Mouse (Mus musculus) liver, embryonic 12.5 days (tissue): ENCODE results near the gene BC049352. TPM values are rescaled to one million over a fixed set of nuclear protein-coding genes. Genes with fewer than 3 reads are reported as not detected.

ENCODE experiments used
- ATAC-seq: fragments of 200-750 bp; cut with Nextera tagmentation; 2 replicates; pipeline ENCODE4 v1.8.0; 2017; ENCODE audit warnings: moderate number of reproducible peaks, mild to moderate bottlenecking, moderate library complexity
- H3K27ac ChIP-seq: fragments of 300-500 bp; sonication (generic); 2 replicates; pipeline ENCODE4 v1.5.1; 2016; ENCODE audit warnings: mild to moderate bottlenecking
- H3K27me3 ChIP-seq: fragments of 300-500 bp; sonication (generic); replicated peaks from 2 replicates; pipeline ENCODE4 v1.6.1; 2016; ENCODE audit warnings: mild to moderate bottlenecking, moderate library complexity
- H3K36me3 ChIP-seq: fragments of 300-500 bp; sonication (generic); 2 replicates; pipeline ENCODE4 v1.6.1; 2016; ENCODE audit warnings: mild to moderate bottlenecking, moderate library complexity
- H3K4me1 ChIP-seq: fragments of 300-500 bp; sonication (generic); 2 replicates; pipeline ENCODE4 v1.6.1; 2016
- H3K4me2 ChIP-seq: fragments of 300-500 bp; sonication (generic); 2 replicates; pipeline ENCODE4 v1.6.1; 2016; ENCODE audit warnings: mild to moderate bottlenecking, moderate library complexity
- H3K4me3 ChIP-seq: fragments of 300-500 bp; sonication (generic); 2 replicates; pipeline ENCODE4 v1.5.1; 2016; ENCODE audit warnings: mild to moderate bottlenecking, moderate library complexity
- H3K9ac ChIP-seq: fragments of 300-500 bp; sonication (generic); 2 replicates; pipeline ENCODE4 v1.6.1; 2016; ENCODE audit warnings: mild to moderate bottlenecking, moderate library complexity
- H3K9me3 ChIP-seq: fragments of 300-500 bp; sonication (generic); replicated peaks from 2 replicates; pipeline ENCODE4 v1.6.1; 2016; ENCODE audit warnings: mild to moderate bottlenecking, moderate library complexity
- WGBS: fragments of 180-500 bp; shearing (Covaris S2); methylation state at CpG from one replicate; pipeline ENCODE4 v1.1.7; 2016; ENCODE audit not compliant: insufficient replicate concordance; 5-methylcytosine and 5-hydroxymethylcytosine counted together
- polyA plus RNA-seq: library from polyadenylated mRNA; unstranded; fragments of >200 nt; fragmentation: Nextera tagmentation; extraction: Ambion mirVana; gene quantifications from 2 replicates; pipeline ENCODE4 v1.2.1, GENCODE M21; 2016

BC049352 gene
- polyA plus RNA-seq, 1 experiment from 2014 or later = 0.10 TPM

DNA sequence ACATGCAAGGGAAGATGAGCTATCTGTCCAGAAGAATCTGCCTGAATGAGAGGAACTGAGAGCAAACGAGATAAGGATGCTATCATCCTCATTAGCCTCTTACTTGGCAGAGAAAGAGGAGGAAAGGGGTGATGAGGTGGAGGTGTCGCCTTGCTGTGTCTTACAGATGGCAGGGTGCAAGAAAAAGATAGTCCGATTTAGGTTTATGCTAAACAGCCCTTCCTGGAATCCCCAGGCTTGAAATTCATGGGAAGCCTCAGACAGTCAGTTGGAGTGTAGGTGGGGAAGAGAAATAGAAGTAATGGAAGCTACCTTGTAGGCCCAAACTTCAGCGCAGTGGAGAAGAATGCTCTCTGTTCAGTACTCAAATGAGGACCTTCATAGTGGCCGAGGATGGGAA, 13.9 kb upstream of the BC049352 start:
- ATAC-seq = no peak
- H3K27ac ChIP-seq = no peak overlapping the region
- H3K4me1 ChIP-seq = no peaks in the 10 kb centered on the region
- no peaks in the 10 kb centered on the region for H3K36me3 ChIP-seq
- H3K4me2 ChIP-seq = no peak overlapping the region
- H3K27me3 ChIP-seq = no peaks in the 10 kb centered on the region
- H3K9ac ChIP-seq = no peak overlapping the region
- peaks cover 5% of the 10 kb centered on the region for H3K9me3 ChIP-seq
- no peak overlapping the region for H3K4me3 ChIP-seq
- 52% methylated on average over 5 of the region's 5 CpGs for WGBS

DNA sequence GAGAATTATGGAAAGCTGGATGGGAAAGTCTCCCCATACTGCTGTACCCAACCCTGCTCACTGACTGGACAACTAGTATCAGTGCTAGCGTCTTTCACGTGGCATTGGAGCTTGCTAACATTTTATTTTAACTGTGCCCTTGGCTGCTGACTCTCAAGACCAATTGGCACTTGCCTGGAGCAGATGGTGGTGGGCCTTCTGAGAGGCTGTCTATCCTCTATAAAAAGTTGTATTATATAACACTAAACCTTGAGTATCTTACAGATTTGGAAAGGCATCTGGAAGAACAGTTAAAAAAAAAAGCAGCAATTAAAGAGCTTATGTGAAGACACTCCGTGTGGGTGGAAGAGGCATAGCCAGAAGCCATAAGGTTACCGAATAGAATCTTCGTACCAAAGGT, 11.7 kb upstream of the BC049352 start:
- Histone ChIP-seq H3K36me3 (no peaks in the 10 kb centered on the region), H3K4me3 (no peak overlapping the region), H3K9me3 (peaks cover 5% of the 10 kb centered on the region), H3K27me3 (no peaks in the 10 kb centered on the region), H3K4me2 (no peak overlapping the region), H3K27ac (no peak overlapping the region), H3K4me1 (no peaks in the 10 kb centered on the region), H3K9ac (no peak overlapping the region)
- WGBS = 72% methylated on average over 5 of the region's 5 CpGs
- ATAC-seq = no peak

DNA sequence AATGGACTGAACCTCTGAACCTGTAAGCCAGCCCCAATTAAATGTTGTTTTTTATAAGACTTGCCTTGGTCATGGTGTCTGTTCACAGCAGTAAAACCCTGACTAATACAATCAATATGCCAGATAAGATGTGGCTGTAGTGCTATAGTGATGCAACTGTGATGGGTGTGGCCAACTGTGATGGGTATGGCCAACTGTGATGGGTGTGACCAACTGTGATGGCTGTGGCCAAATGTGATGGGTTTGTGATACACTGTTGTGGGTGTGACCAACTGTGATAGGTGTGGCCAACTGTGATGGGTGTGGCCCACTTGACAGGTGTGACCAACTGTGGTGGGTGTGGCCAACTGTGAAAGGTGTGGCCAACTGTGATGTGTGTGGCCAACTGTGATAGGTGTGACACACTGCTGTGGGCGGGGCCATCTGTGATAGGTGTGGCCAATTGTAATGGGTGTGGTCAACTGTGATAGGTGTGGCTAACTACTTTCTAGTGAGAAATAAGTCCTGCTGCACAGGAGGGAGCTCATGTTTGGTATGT, 10.7 kb upstream of the BC049352 start:
- H3K27ac ChIP-seq = no peak overlapping the region
- H3K9me3 ChIP-seq = peaks cover 5% of the 10 kb centered on the region
- no peak overlapping the region for H3K4me2 ChIP-seq
- no peaks in the 10 kb centered on the region for H3K27me3 ChIP-seq
- H3K4me3 ChIP-seq = no peak overlapping the region
- 48% methylated on average over 1 of the region's 1 CpGs for WGBS
- no peak for ATAC-seq
- no peaks in the 10 kb centered on the region for H3K4me1 ChIP-seq
- H3K36me3 ChIP-seq = no peaks in the 10 kb centered on the region
- no peak overlapping the region for H3K9ac ChIP-seq

DNA sequence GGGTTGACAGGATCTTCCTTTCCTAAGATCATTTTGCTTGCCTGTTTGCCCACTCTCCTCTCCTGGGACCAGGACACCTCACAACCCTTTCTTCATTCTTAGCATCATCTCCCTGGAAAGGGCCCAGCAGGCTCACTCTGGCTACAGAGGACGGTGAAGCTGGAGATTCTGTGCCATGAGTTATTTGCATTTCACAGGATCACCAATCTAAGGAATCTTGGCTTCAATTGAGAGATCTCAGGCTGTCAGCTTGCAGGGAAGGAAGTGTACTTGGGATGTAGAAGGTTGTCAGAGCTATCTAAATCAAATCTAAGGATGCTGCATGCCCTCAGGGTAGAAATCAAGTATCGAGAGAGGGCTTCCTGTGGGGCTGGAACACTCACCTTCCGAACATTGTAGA, 8.3 kb upstream of the BC049352 start:
- no peaks in the 10 kb centered on the region for H3K36me3 ChIP-seq
- H3K4me1 ChIP-seq = no peaks in the 10 kb centered on the region
- 46% methylated on average over 3 of the region's 3 CpGs for WGBS
- peaks cover 5% of the 10 kb centered on the region for H3K9me3 ChIP-seq
- no peak overlapping the region for H3K4me2 ChIP-seq
- H3K9ac ChIP-seq = no peak overlapping the region
- no peaks in the 10 kb centered on the region for H3K27me3 ChIP-seq
- ATAC-seq = no peak
- H3K4me3 ChIP-seq = no peak overlapping the region
- no peak overlapping the region for H3K27ac ChIP-seq

DNA sequence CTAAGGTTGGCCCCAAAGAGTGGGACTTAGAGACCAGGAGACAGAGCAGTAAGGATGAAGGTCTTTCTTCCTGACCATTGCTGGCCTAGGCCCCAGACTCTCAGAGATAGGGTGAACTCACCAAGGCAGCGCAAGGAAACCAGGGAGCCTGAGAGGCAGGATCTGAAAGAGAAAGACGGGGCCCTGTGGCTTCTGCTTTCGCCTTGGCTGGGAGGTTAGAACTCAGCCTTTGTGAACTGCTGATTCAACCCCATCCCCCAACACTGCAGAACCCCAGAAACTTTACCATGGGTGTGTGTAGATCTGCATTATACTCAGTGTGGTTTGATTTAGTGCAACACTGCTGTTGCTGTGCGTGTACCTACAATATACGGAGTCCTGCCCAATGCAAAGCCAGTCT, 2.5 kb upstream of the BC049352 start:
- H3K4me1 ChIP-seq = no peaks in the 10 kb centered on the region
- H3K27me3 ChIP-seq = peaks cover 10% of the 10 kb centered on the region
- ATAC-seq = no peak
- 74% methylated on average over 5 of the region's 5 CpGs for WGBS
- H3K9ac ChIP-seq = no peak overlapping the region
- no peaks in the 10 kb centered on the region for H3K9me3 ChIP-seq
- no peak overlapping the region for H3K4me3 ChIP-seq
- H3K36me3 ChIP-seq = no peaks in the 10 kb centered on the region
- no peak overlapping the region for H3K4me2 ChIP-seq
- H3K27ac ChIP-seq = no peak overlapping the region

DNA sequence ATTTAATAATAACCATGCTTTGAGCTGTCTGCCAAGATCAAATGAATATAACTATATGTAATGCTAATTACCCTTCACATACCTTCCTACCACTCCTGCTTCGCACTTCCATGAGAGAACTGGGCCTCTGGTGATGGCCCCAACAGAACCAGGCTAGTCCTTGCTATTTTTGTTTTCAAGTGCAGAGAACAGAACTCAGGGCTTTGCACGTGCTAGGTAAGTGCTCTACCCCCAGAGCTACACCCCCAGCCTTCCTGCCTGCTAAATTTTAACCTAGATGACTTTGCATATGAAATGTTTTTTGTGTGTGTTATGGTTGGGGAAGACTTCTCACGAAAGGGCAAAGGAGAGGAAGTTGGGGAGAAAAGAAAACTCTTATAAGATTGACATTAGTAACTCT, 714 bp downstream of the BC049352 start:
- 39% methylated on average over 3 of the region's 3 CpGs for WGBS
- no peak for ATAC-seq
- Histone ChIP-seq H3K9me3 (no peaks in the 10 kb centered on the region), H3K4me2 (no peak overlapping the region), H3K27me3 (peaks cover 14% of the 10 kb centered on the region), H3K4me1 (no peaks in the 10 kb centered on the region), H3K36me3 (no peaks in the 10 kb centered on the region), H3K4me3 (no peak overlapping the region), H3K27ac (no peak overlapping the region), H3K9ac (no peak overlapping the region)

DNA sequence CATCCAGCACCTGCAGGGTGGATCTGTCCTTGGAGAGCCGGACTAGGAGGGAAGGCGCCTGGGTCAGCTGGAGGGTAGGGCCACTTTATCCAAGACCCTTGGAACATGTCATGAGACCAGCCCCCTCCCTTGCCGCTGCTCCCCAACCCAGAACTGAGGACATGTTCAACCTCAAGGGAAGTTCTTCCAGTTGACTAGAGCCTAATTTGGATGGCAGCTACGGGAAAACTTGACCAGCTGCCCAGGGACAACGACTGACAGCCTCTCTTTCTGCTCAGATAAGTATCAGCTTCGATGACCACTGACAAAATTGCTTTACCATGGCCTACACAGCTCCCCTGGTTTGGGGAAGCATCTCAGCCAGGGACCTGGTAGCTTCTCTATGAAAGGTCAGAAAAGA, 1.5 kb downstream of the BC049352 start:
- Histone ChIP-seq H3K9ac (no peak overlapping the region), H3K4me1 (no peaks in the 10 kb centered on the region), H3K36me3 (no peaks in the 10 kb centered on the region), H3K27me3 (peaks cover 14% of the 10 kb centered on the region), H3K9me3 (no peaks in the 10 kb centered on the region), H3K27ac (no peak overlapping the region), H3K4me3 (no peak overlapping the region), H3K4me2 (no peak overlapping the region)
- WGBS = 64% methylated on average over 6 of the region's 6 CpGs
- no peak for ATAC-seq

DNA sequence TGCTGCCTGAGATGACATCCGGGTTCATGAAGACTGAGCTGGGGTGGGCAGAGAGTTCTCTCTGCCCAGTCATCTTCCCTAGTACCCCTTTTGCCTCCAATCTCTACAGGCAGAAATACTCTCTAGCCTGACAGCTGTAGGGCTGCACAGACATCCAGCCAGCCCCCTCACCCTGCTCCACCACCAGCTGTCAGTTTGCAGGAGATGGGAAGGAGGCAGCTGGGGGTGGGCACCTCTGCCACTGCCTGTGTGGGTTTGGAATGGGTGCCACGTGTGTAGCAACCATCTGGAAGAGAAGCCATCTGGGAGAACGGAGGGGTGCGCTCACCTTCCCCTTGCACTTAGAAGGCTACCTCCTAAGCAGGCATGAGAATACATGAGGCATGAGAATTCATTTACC, 3.4 kb downstream of the BC049352 start:
- H3K9ac ChIP-seq = no peak overlapping the region

DNA sequence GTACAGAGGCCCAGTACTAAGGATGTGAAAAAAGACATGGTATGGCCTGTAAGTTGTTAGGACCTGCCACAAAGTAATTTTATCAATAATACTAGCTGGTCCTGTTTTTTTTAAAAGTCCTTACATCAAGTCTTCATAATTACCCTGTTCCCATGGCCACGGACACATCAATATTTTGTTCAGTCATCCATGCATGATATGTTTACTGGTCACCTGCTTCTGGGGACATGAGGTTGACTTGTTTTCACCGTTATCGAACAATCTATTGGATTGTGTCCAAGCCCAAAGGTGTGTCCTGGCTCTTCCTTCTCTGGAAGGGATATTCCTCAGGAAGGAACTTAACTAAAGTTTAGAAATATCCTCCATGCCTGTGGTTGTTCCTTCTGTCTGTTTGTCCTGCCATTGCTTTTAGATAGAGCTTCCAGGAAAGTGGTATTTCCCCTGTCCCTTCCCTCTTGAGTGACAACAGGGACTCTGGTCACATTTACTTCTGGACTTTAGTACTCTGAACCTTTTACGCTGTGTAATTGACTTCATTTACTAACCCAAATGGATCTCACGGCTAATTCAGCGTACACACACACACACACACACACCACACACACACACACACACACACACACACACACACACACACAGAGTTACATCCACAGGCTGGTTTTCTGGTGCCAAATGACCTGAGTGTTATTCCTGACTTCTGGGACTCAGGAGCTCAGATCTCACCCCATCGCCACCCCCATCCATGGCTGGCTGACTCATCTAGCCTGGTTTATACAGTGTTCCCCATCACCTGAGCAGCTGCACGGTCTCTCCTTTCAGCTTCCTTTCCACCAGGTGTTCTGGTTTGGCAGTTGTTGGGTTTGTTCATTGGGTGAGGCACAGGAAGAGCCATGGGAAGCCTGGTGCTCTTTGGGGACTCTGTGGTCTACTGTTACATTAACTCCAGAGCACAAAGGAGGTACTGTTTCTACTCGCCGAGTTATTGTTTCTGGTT, 7.1 kb downstream of the BC049352 start:
- Histone ChIP-seq H3K27ac (no peak overlapping the region), H3K36me3 (no peaks in the 10 kb centered on the region), H3K9me3 (no peaks in the 10 kb centered on the region), H3K4me3 (no peak overlapping the region), H3K4me2 (no peak overlapping the region), H3K4me1 (no peaks in the 10 kb centered on the region), H3K9ac (no peak overlapping the region), H3K27me3 (peaks cover 4% of the 10 kb centered on the region)
- 73% methylated on average over 10 of the region's 10 CpGs for WGBS
- ATAC-seq = no peak

More for the DNA sequence above, 3.4 kb downstream of the BC049352 start:
- no peaks in the 10 kb centered on the region for H3K4me1 ChIP-seq
- no peaks in the 10 kb centered on the region for H3K9me3 ChIP-seq
- H3K27ac ChIP-seq = no peak overlapping the region
- H3K4me2 ChIP-seq = no peak overlapping the region
- H3K4me3 ChIP-seq = no peak overlapping the region
- H3K36me3 ChIP-seq = no peaks in the 10 kb centered on the region
- WGBS = 67% methylated on average over 4 of the region's 4 CpGs
- H3K27me3 ChIP-seq = peaks cover 13% of the 10 kb centered on the region
- ATAC-seq = no peak

DNA sequence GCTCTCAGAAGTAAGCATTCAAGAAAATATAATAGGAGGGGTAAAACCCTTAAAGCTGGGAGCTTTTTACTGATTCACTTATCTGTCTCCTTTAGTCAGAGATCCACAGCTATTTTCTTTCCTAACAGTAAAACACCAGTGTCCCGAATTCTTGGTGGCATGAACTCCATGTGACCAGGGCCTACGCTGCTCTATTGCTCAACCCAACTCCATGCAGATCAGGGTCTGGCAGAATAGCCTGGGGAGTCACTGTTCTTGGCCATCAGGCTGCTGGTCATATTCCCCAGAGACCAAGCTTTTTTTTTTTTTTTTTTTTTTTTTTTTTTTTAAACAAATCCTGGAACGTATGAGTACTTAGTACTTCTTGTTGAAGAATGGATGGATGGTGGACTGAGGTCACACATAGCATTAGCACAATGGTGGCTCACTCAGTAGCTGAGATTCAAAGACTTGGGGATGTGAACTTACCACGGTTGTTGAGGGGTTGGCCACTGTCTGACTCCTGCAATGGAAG, 7.9 kb downstream of the BC049352 start:
- no peaks in the 10 kb centered on the region for H3K9me3 ChIP-seq
- no peaks in the 10 kb centered on the region for H3K4me1 ChIP-seq
- H3K27me3 ChIP-seq = peaks cover 4% of the 10 kb centered on the region
- H3K27ac ChIP-seq = no peak overlapping the region
- no peak overlapping the region for H3K9ac ChIP-seq
- no peaks in the 10 kb centered on the region for H3K36me3 ChIP-seq
- no peak for ATAC-seq
- WGBS = 63% methylated on average over 4 of the region's 4 CpGs
- H3K4me3 ChIP-seq = no peak overlapping the region
- H3K4me2 ChIP-seq = no peak overlapping the region

DNA sequence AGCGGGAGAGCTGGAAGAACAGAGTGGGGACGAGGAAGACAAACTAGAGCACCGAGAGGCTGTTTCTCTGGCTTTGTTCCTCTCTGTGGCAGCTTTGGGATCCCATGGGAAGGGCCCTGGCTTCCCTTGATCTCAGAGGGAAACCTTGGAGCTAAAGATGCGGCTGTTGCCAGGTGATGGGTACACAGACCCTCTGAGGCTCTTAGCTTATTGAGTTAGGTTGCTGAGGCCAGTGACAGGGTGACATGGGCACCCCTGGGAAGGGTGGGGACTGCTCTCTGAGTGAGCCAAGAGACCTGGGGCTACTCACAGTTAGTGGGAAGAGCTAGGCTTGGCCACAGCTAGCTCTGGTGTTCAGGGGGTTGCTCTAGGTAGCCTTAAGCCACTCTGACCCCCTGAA, 13.7 kb downstream of the BC049352 start:
- no peak overlapping the region for H3K4me3 ChIP-seq
- no peak overlapping the region for H3K4me2 ChIP-seq
- no peak overlapping the region for H3K27ac ChIP-seq
- no peaks in the 10 kb centered on the region for H3K9me3 ChIP-seq
- H3K27me3 ChIP-seq = peaks cover 11% of the 10 kb centered on the region; the same call in 1 of the 2 replicates
- H3K9ac ChIP-seq = no peak overlapping the region
- H3K4me1 ChIP-seq = no peaks in the 10 kb centered on the region
- H3K36me3 ChIP-seq = no peaks in the 10 kb centered on the region
- no peak for ATAC-seq
- 62% methylated on average over 4 of the region's 4 CpGs for WGBS

DNA sequence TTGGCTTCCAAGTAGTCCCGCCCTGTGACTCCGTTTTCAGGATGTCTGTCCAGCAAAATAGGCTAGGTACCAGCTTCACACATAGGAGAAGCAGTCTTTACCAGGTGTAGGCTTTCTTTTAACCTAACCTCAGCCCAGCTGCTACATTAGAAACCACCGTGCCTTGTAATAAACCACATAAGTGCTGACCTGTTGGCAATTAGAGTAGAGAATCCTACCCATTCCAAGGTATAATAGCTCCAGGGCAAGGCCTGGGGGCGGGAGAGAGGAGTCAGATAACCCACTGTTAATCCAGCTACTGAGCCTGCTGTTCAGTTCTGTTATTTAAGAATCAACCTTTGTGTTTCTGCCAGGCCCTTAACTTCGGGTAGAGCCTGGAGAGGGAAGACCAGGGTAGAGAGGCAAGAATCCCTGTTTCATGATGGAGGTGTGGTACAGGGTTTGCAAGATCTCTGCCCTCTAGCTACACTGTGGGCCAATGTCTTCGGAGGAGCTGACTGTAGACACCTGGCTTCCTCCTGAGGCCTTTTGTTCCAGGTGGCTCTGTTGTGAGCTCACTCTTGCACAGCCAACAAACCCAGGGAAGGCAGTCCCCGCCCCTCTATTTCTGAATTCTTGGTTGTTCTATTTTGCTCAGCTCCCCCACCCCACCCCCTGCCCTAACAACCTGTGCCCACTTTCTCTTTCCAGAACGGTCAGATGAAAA, 14.5 kb downstream of the BC049352 start:
- Histone ChIP-seq H3K9ac (no peak overlapping the region), H3K4me3 (no peak overlapping the region), H3K9me3 (no peaks in the 10 kb centered on the region), H3K36me3 (no peaks in the 10 kb centered on the region), H3K27me3 (peaks cover 11% of the 10 kb centered on the region; the same call in 1 of the 2 replicates), H3K27ac (no peak overlapping the region), H3K4me2 (no peak overlapping the region), H3K4me1 (no peaks in the 10 kb centered on the region)
- no peak for ATAC-seq
- 59% methylated on average over 8 of the region's 8 CpGs for WGBS
